Mouse (Mus musculus): ENCODE measurements around the gene Gm21518.
"Not testable (repeated sequence)": the region's sequence is repeated elsewhere in the genome, so short reads cannot be mapped to it uniquely, and the experiment has no call there.

Gene Gm21518

DNA sequence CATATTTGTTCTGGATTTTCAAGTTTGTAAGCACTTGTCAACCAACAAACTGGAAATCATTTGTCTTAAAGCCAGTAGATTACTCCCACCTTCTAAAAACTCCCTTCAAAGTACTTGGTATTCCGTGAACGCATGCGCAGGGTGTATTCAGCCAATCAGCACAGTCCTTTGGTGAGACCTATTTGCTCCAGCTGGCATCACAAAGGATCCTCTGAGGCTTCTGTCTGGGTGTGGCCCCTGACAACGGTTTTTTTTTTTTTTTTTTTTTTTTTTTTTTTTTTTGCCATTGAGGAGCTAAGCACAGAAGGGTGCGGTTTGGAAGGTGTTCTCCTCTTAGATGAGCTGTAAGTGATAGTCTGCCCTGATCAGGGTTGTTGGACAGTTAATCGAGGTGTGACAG is at the start of gene Gm21518:
Gene Gm21518, plus strand, starts transcription at position 301 of the 400 bp plus-strand sequence.
- DNase-seq (ENCODE audit: low read depth, low spot score): not testable (repeated sequence)

All from CD4-positive helper T cell, adult 2 months (primary cell).